In genomic region chr16:9093593-9093992, GRCm38 (mm10) we compare ENCODE assay signal across 24 mouse cellular contexts.
DNase-seq lines count a peak whose midpoint lies in the region; ATAC-seq and TF ChIP-seq lines count a peak whose summit lies in the region.
"Had no signal": no experiment of that assay in that cellular context is flagged by ENCODE, and none has a peak within 500 bp of the region (broad histone marks: within the 10 kb centered on the region; RNA-seq: fewer than 3 reads in every experiment).

No protein-coding gene starts in this region.

- H3K4me3 ChIP-seq in hindbrain, embryonic 10.5 days, result no peak overlapping the region
- no peak overlapping the region for H3K4me3 ChIP-seq in hindbrain, embryonic 11.5 days (ENCODE audit: low read depth, low read length)
- no peak overlapping the region for H3K4me3 ChIP-seq in limb, embryonic 14.5 days (replicated peaks; ENCODE audit: low read length)
- H3K4me3 ChIP-seq: forebrain, embryonic 10.5 days; heart, embryonic 13.5 days; liver, embryonic 15.5 days; midbrain, embryonic 15.5 days; neural tube, embryonic 13.5 days had no signal

- H3K27ac ChIP-seq in hindbrain, embryonic 10.5 days, result peak overlapping the region; percentile 56
- H3K27ac ChIP-seq in hindbrain, embryonic 11.5 days (ENCODE audit: low read depth, low read length), result no peak overlapping the region
- H3K27ac ChIP-seq in limb, embryonic 14.5 days (replicated peaks; ENCODE audit: low read depth, low read length), result 0 out of 2 replicates have a peak overlapping the region, but pooled peaks have one; percentile 48
- H3K27ac ChIP-seq: forebrain, embryonic 10.5 days; heart, embryonic 13.5 days; hindbrain, embryonic 14.5 days; liver, embryonic 15.5 days; macrophage; midbrain, embryonic 15.5 days; neural tube, embryonic 13.5 days had no signal

- H3K36me3 ChIP-seq in hindbrain, embryonic 10.5 days, result no peaks in the 10 kb centered on the region
- no peaks in the 10 kb centered on the region for H3K36me3 ChIP-seq in hindbrain, embryonic 11.5 days (ENCODE audit: control insufficient read depth, insufficient read depth, low read length)
- H3K36me3 ChIP-seq in limb, embryonic 14.5 days (ENCODE audit: control insufficient read depth, insufficient read depth, low read length), result no peaks in the 10 kb centered on the region
- H3K36me3 ChIP-seq: forebrain, embryonic 10.5 days; heart, embryonic 13.5 days; liver, embryonic 15.5 days; midbrain, embryonic 15.5 days; neural tube, embryonic 13.5 days had no signal

- DNase-seq in hindbrain, embryonic 10.5 days (ENCODE audit: low spot score), result no peak
- DNase-seq in hindbrain, embryonic 11.5 days (ENCODE audit: low spot score), result no peak
- peak; percentile 55 for DNase-seq in NIH3T3 (ENCODE audit: low read depth)
- peak; percentile 10 for DNase-seq in embryo, embryonic 11 days
- DNase-seq in limb, embryonic 14.5 days (ENCODE audit: low spot score), result peak; percentile 75
- no peak for DNase-seq in adrenal gland, postnatal 10 days
- no peak for DNase-seq in natural killer cell, adult 2 months (ENCODE audit: low spot score in 2 of 2)
- DNase-seq: adrenal gland, postnatal 36 days; B cell, adult 2 months; cerebellum, adult 9-10 months; gastrocnemius, postnatal 10 days; heart, postnatal 14 days; kidney, adult 18-20 months; liver; thymus, postnatal 25 days had no signal

- WGBS in hindbrain, embryonic 10.5 days, result 59% methylated on average over 2 of the region's 2 CpGs
- WGBS in hindbrain, embryonic 11.5 days, result 64% methylated on average over 2 of the region's 2 CpGs
- WGBS in limb, embryonic 14.5 days, result 8% methylated on average over 2 of the region's 2 CpGs

- no peak for TF ChIP-seq POLR2A in limb, embryonic 14.5 days (IDR thresholded peaks at IDR 0.05; ENCODE audit: borderline replicate concordance, extremely low read depth, insufficient read depth, insufficient read length)

- H3K4me2 ChIP-seq in hindbrain, embryonic 11.5 days (replicated peaks; ENCODE audit: low read depth, low read length), result no peak overlapping the region
- H3K4me2 ChIP-seq in limb, embryonic 14.5 days (replicated peaks; ENCODE audit: low read depth, low read length, severe bottlenecking), result no peak overlapping the region
- H3K4me2 ChIP-seq: heart, embryonic 13.5 days; hindbrain, embryonic 14.5 days; liver, embryonic 15.5 days; midbrain, embryonic 15.5 days; neural tube, embryonic 13.5 days had no signal

- H3K9me3 ChIP-seq in hindbrain, embryonic 10.5 days, result no peaks in the 10 kb centered on the region
- H3K9me3 ChIP-seq in hindbrain, embryonic 11.5 days (ENCODE audit: control insufficient read depth, low read length), result no peaks in the 10 kb centered on the region
- no peaks in the 10 kb centered on the region; the same call in 1 of the 2 replicates for H3K9me3 ChIP-seq in limb, embryonic 14.5 days (ENCODE audit: control insufficient read depth, low read length)
- H3K9me3 ChIP-seq: forebrain, embryonic 10.5 days; heart, embryonic 13.5 days; liver, embryonic 15.5 days; midbrain, embryonic 15.5 days; neural tube, embryonic 13.5 days had no signal

- ATAC-seq in hindbrain, embryonic 11.5 days (ENCODE audit: low FRiP score), result no peak
- peak; percentile 75 for ATAC-seq in limb, embryonic 14.5 days (ENCODE audit: low FRiP score, low read depth)
- ATAC-seq: inflammation-experienced regulatory T-cells, adult 6 months; midbrain, embryonic 15.5 days had no signal

- peaks cover 20% of the 10 kb centered on the region for H3K4me1 ChIP-seq in hindbrain, embryonic 10.5 days (replicated peaks)
- no peaks in the 10 kb centered on the region for H3K4me1 ChIP-seq in hindbrain, embryonic 11.5 days (replicated peaks; ENCODE audit: control insufficient read depth, insufficient read depth, low read length)
- H3K4me1 ChIP-seq in limb, embryonic 14.5 days (ENCODE audit: control insufficient read depth, insufficient read depth, low read length), result peaks cover 22% of the 10 kb centered on the region
- H3K4me1 ChIP-seq: heart, embryonic 13.5 days; liver, embryonic 15.5 days; midbrain, embryonic 15.5 days had no signal

- no peaks in the 10 kb centered on the region for H3K27me3 ChIP-seq in hindbrain, embryonic 10.5 days (ENCODE audit: insufficient read depth, poor library complexity, severe bottlenecking)
- H3K27me3 ChIP-seq in hindbrain, embryonic 11.5 days (ENCODE audit: control insufficient read depth, insufficient read depth, low read length), result no peaks in the 10 kb centered on the region
- H3K27me3 ChIP-seq in limb, embryonic 14.5 days (ENCODE audit: control insufficient read depth, insufficient read depth, low read length), result no peaks in the 10 kb centered on the region
- H3K27me3 ChIP-seq: CH12.LX; heart, embryonic 13.5 days; liver, embryonic 15.5 days; midbrain, embryonic 15.5 days; neural tube, embryonic 13.5 days had no signal

- H3K9ac ChIP-seq in hindbrain, embryonic 11.5 days (ENCODE audit: low read depth, low read length), result no peak overlapping the region
- no peak overlapping the region for H3K9ac ChIP-seq in limb, embryonic 14.5 days (ENCODE audit: low read depth, low read length, severe bottlenecking)
- H3K9ac ChIP-seq: heart, embryonic 13.5 days; hindbrain, embryonic 14.5 days; liver, embryonic 15.5 days; midbrain, embryonic 15.5 days; neural tube, embryonic 13.5 days had no signal

Comparison
In these comparisons a context has a peak if more than half of its experiments do, and no peak if none do; other contexts are left out.
1. DNase-seq: peak in NIH3T3 (single experiment), embryo, embryonic 11 days (single experiment) and limb, embryonic 14.5 days (single experiment); none in hindbrain, embryonic 10.5 days (single experiment), hindbrain, embryonic 11.5 days (single experiment), adrenal gland, postnatal 10 days (single experiment) and natural killer cell, adult 2 months (0 of 2).